Mouse (Mus musculus): ENCODE results near the gene Yif1a.

The Yif1a gene

DNA sequence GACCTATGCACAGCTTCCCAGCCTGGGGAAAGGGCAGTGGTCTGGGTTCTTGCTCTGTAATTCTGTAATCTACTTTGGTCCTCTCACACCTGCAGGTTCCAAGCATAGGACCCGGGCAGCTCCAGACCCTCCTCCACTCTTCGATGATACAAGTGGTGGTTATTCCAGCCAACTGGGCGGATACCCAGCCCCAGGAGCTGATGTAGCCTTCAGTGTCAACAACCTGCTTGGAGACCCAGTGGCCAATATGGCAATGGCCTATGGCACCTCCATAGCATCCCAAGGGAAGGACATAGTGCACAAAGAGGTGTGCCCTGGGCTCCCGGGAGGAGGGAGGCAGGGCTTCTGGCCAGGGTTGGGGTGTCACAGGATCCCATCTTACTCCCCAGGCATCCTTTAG, 986 bp downstream of the Yif1a start:
- DNase-seq (ENCODE audit: low read depth, low spot score), result no peak
- Histone ChIP-seq H3K27me3 (ENCODE audit: control insufficient read depth, insufficient read depth, low read length, poor library complexity, severe bottlenecking) (no peaks in the 10 kb centered on the region), H3K36me3 (ENCODE audit: control insufficient read depth, insufficient read depth, low read length, poor library complexity, severe bottlenecking) (no peaks in the 10 kb centered on the region)

DNA sequence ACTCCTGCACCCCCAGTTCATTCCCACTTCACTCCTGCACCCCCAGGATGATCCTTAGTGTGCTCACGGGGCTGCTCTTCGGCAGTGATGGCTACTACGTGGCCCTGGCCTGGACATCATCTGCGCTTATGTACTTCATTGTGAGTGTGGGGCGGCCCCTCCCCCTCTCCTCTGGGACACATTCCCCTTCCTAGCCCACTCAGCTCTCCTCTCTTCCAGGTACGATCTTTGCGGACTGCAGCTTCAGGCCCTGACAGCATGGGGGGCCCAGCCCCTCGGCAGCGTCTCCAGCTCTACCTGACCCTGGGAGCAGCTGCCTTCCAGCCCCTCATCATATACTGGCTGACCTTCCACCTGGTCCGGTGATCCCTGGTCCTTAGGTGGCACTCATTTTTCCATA, 3.7 kb downstream of the Yif1a start:
- Histone ChIP-seq H3K27me3 (ENCODE audit: control insufficient read depth, insufficient read depth, low read length, poor library complexity, severe bottlenecking) (peaks cover 3% of the 10 kb centered on the region; the same call in 1 of the 2 replicates), H3K36me3 (ENCODE audit: control insufficient read depth, insufficient read depth, low read length, poor library complexity, severe bottlenecking) (no peaks in the 10 kb centered on the region)
- no peak for DNase-seq (ENCODE audit: low read depth, low spot score)

DNA sequence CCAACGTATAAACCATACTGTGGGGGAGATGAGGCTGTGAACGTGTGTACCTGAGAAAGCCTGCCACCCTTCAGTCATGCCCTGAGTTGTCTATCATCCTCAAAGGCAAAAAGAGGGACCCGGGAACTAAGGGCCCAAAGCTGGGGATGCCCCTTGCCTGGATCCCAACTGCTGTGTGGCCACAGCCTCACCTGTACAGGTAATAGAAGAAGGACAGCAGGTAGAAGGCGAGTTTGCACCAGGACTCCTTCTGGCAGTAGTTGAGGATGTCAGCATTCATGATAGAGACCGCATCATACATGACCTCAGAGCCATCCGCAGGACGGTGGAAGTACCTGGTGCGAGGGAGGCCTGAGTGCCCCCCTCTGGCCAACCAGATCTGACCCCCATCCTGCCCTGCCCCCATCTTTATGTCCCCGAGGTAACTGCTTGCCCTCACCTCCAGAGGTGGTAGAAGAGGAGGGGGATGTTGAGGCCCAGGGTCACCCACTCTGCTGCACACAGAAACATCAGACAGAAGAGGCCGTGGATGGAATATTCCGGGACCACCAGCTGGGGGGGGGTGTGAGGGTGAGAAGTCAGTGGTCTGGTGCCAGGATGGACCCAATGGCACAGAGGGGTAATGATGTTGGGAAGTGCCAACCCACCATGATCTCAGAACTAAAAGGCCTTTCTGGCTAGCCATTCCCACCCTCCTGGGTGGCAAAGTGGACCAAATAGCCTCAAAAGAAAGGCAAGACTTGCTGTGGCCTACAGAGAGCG, 5.3 kb downstream of the Yif1a start:
- Histone ChIP-seq H3K27me3 (ENCODE audit: control insufficient read depth, insufficient read depth, low read length, poor library complexity, severe bottlenecking) (peaks cover 3% of the 10 kb centered on the region; the same call in 1 of the 2 replicates), H3K36me3 (ENCODE audit: control insufficient read depth, insufficient read depth, low read length, poor library complexity, severe bottlenecking) (no peaks in the 10 kb centered on the region)
- DNase-seq (ENCODE audit: low read depth, low spot score), result no peak

DNA sequence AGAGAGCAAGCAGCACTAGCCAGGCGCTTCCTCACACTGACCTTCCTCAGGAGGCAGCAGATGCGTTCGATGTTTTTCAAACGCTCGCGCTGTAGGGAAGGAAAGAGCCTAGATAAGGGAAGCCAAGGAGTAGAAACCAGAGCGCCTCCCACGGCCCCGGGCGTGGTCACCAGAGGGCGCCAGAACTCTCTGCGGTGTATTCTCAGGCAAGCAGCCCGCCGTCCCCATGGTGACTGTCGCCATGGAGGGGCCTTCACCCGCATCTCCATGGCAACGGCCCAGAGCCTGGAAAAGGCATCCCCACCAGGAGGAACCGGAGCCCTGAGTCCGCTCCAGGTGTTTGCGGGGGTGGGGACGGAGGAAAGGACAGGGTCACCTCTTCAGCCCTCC, 5.9 kb downstream of the Yif1a start:
- peak; percentile 89 for DNase-seq (ENCODE audit: low read depth, low spot score)
- Histone ChIP-seq H3K36me3 (ENCODE audit: control insufficient read depth, insufficient read depth, low read length, poor library complexity, severe bottlenecking) (0 out of 2 replicates have a peak, but pooled peaks cover under 1% of the 10 kb centered on the region), H3K27me3 (ENCODE audit: control insufficient read depth, insufficient read depth, low read length, poor library complexity, severe bottlenecking) (peaks cover 3% of the 10 kb centered on the region; the same call in 1 of the 2 replicates)

GRCm38 (mm10) chr19:5094746-5095417, 6.5 kb downstream of the Yif1a start:
- H3K27me3 ChIP-seq (ENCODE audit: control insufficient read depth, insufficient read depth, low read length, poor library complexity, severe bottlenecking), result peaks cover 3% of the 10 kb centered on the region; the same call in 1 of the 2 replicates
- H3K36me3 ChIP-seq (ENCODE audit: control insufficient read depth, insufficient read depth, low read length, poor library complexity, severe bottlenecking), result 0 out of 2 replicates have a peak, but pooled peaks cover 1% of the 10 kb centered on the region
- DNase-seq (ENCODE audit: low read depth, low spot score), result no peak

GRCm38 (mm10) chr19:5095887-5096474, 7.6 kb downstream of the Yif1a start:
- Histone ChIP-seq H3K36me3 (ENCODE audit: control insufficient read depth, insufficient read depth, low read length, poor library complexity, severe bottlenecking) (peaks cover 3% of the 10 kb centered on the region; the same call in 1 of the 2 replicates), H3K27me3 (ENCODE audit: control insufficient read depth, insufficient read depth, low read length, poor library complexity, severe bottlenecking) (peaks cover 3% of the 10 kb centered on the region; the same call in 1 of the 2 replicates)
- no peak for DNase-seq (ENCODE audit: low read depth, low spot score)

- DNase-seq (ENCODE audit: low read depth, low spot score), result no peak
- H3K27me3 ChIP-seq (ENCODE audit: control insufficient read depth, insufficient read depth, low read length, poor library complexity, severe bottlenecking), result peaks cover 3% of the 10 kb centered on the region; the same call in 1 of the 2 replicates
These were observed 9.4 kb downstream of the Yif1a start for GRCm38 (mm10) chr19:5097521-5098362.

GRCm38 (mm10) chr19:5098363-5099143, 10.2 kb downstream of the Yif1a start, which contains the start of gene Cnih2:
Cnih2 (minus strand) TSS chr19:5098521.
- Histone ChIP-seq H3K36me3 (ENCODE audit: control insufficient read depth, insufficient read depth, low read length, poor library complexity, severe bottlenecking) (peaks cover 4% of the 10 kb centered on the region), H3K27me3 (ENCODE audit: control insufficient read depth, insufficient read depth, low read length, poor library complexity, severe bottlenecking) (peaks cover 3% of the 10 kb centered on the region; the same call in 1 of the 2 replicates)
- DNase-seq (ENCODE audit: low read depth, low spot score), result peak; percentile 42

More at GRCm38 (mm10) chr19:5097521-5098362, 9.4 kb downstream of the Yif1a start:
- H3K36me3 ChIP-seq (ENCODE audit: control insufficient read depth, insufficient read depth, low read length, poor library complexity, severe bottlenecking), result peaks cover 3% of the 10 kb centered on the region; the same call in 1 of the 2 replicates

DNA sequence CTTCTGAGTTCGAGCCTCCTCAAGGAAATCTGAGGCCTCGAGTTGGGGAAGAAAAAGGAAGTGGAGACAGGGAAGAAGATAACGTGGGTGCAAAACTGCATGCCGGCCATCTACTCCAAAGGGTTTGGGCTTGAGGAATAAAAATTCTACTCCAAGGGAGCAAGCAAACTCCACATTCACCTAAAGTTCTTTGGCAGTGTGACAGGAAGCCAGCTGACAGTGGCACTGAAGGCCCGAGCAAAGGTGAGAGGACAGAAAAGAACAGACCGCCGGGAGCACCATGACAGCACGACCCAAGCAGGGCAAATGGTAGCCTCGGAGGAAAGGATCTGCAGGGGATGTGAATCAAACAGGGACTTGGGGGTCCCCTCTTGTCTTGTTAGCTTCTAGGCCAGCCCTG, 17.7 kb downstream of the Yif1a start:
- peaks cover 1% of the 10 kb centered on the region; the same call in 1 of the 2 replicates for H3K36me3 ChIP-seq (ENCODE audit: control insufficient read depth, insufficient read depth, low read length, poor library complexity, severe bottlenecking)
- H3K27me3 ChIP-seq (ENCODE audit: control insufficient read depth, insufficient read depth, low read length, poor library complexity, severe bottlenecking), result no peaks in the 10 kb centered on the region
- DNase-seq (ENCODE audit: low read depth, low spot score), result no peak

DNA sequence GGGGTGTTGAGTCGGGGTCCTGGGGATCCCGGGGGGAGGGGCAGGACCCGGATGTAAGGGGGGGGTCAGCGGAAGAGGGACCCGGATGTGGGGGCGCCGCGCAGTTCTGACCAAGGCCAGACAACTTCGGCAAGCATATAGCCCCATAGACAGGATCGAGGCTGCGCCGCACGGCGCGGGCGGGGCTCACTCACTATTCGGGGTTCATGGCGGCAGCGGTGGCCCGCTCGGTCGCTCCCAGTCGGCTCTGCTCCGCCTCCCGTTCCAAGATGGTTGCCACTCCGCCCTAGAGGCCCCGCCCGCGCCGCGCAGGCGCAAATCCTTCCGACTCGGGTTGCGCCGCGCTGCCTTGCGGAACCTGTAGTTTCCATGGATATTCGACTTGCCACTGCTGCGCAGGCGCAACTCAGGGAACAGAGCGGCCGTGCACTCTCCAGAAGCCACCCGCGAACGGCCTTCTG, 18.4 kb downstream of the Yif1a start, which contains the start of gene Rab1b:
Rab1b (minus strand) TSS at position 342 of the 461 bp plus-strand sequence.
- DNase-seq (ENCODE audit: low read depth, low spot score), result peak; percentile 99
- Histone ChIP-seq H3K27me3 (ENCODE audit: control insufficient read depth, insufficient read depth, low read length, poor library complexity, severe bottlenecking) (no peaks in the 10 kb centered on the region), H3K36me3 (ENCODE audit: control insufficient read depth, insufficient read depth, low read length, poor library complexity, severe bottlenecking) (peaks cover 1% of the 10 kb centered on the region; the same call in 1 of the 2 replicates)

- DNase-seq (ENCODE audit: low read depth, low spot score), result no peak
- Histone ChIP-seq H3K36me3 (ENCODE audit: control insufficient read depth, insufficient read depth, low read length, poor library complexity, severe bottlenecking) (peaks cover 3% of the 10 kb centered on the region), H3K27me3 (ENCODE audit: control insufficient read depth, insufficient read depth, low read length, poor library complexity, severe bottlenecking) (no peaks in the 10 kb centered on the region)
These were observed 19.4 kb downstream of the Yif1a start for GRCm38 (mm10) chr19:5107556-5108270.

- H3K27me3 ChIP-seq (ENCODE audit: control insufficient read depth, insufficient read depth, low read length, poor library complexity, severe bottlenecking), result no peaks in the 10 kb centered on the region
- peaks cover 3% of the 10 kb centered on the region for H3K36me3 ChIP-seq (ENCODE audit: control insufficient read depth, insufficient read depth, low read length, poor library complexity, severe bottlenecking)
- no peak for DNase-seq (ENCODE audit: low read depth, low spot score)
These were observed 19.9 kb downstream of the Yif1a start for GRCm38 (mm10) chr19:5108271-5108575.

GRCm38 (mm10) chr19:5108702-5109101, 20.4 kb downstream of the Yif1a start:
- H3K36me3 ChIP-seq (ENCODE audit: control insufficient read depth, insufficient read depth, low read length, poor library complexity, severe bottlenecking), result peaks cover 1% of the 10 kb centered on the region
- no peak for DNase-seq (ENCODE audit: low read depth, low spot score)
- no peaks in the 10 kb centered on the region for H3K27me3 ChIP-seq (ENCODE audit: control insufficient read depth, insufficient read depth, low read length, poor library complexity, severe bottlenecking)
